Mouse (Mus musculus) ZHBTc4 (cell line): ENCODE measurements at regions not wholly inside any gene's neighbourhood (a gene's known extent, or its start where the extent isn't known, plus 50 kb on each side); places are given as distances from the start of the nearest gene placed in this dataset.

Experiments
- DNase-seq: peaks from one replicate; pipeline ENCODE4 v3.0.0-alpha.2; 2011; ENCODE audit warnings: low read depth, low spot score

GRCm38 (mm10) chr10:109607121-109607520 lies 596.3 kb upstream of the Syt1 start:
- DNase-seq, result peak; percentile 1

- DNase-seq, result no peak
These were observed 592.5 kb upstream of the Syt1 start for GRCm38 (mm10) chr10:109603241-109603640.

GRCm38 (mm10) chr10:109598604-109599003 lies 587.8 kb upstream of the Syt1 start:
- no peak for DNase-seq

- no peak for DNase-seq
These were observed 562.4 kb upstream of the Syt1 start for GRCm38 (mm10) chr10:109573200-109573599.

- no peak for DNase-seq
These were observed 559.0 kb upstream of the Syt1 start for GRCm38 (mm10) chr10:109569798-109570197.

GRCm38 (mm10) chr10:109566675-109567074 lies 555.9 kb upstream of the Syt1 start:
- no peak for DNase-seq

- no peak for DNase-seq
These were observed 550.9 kb upstream of the Syt1 start for GRCm38 (mm10) chr10:109561638-109562037.

GRCm38 (mm10) chr10:109561094-109561493 lies 550.3 kb upstream of the Syt1 start:
- DNase-seq, result peak; percentile 28

GRCm38 (mm10) chr10:109543301-109543700 lies 532.5 kb upstream of the Syt1 start:
- no peak for DNase-seq

GRCm38 (mm10) chr10:109540229-109540628 lies 529.4 kb upstream of the Syt1 start:
- no peak for DNase-seq

- no peak for DNase-seq
These were observed 517.3 kb upstream of the Syt1 start for GRCm38 (mm10) chr10:109528096-109528495.

GRCm38 (mm10) chr10:109521681-109522080 lies 510.9 kb upstream of the Syt1 start:
- DNase-seq, result peak; percentile 90

- no peak for DNase-seq
These were observed 506.9 kb upstream of the Syt1 start for GRCm38 (mm10) chr10:109517664-109518063.

GRCm38 (mm10) chr10:109515225-109515624 lies 504.4 kb upstream of the Syt1 start:
- no peak for DNase-seq

GRCm38 (mm10) chr10:109510917-109511715 lies 500.3 kb upstream of the Syt1 start:
- DNase-seq, result no peak

GRCm38 (mm10) chr10:109508553-109508952 lies 497.8 kb upstream of the Syt1 start:
- no peak for DNase-seq

GRCm38 (mm10) chr10:109507228-109507627 lies 496.4 kb upstream of the Syt1 start:
- DNase-seq, result no peak

GRCm38 (mm10) chr10:109504683-109505082 lies 493.9 kb upstream of the Syt1 start:
- peak; percentile 68 for DNase-seq

- DNase-seq, result no peak
These were observed 490.1 kb upstream of the Syt1 start for GRCm38 (mm10) chr10:109500861-109501260.

GRCm38 (mm10) chr10:109498301-109498700 lies 487.5 kb upstream of the Syt1 start:
- DNase-seq, result no peak

- DNase-seq, result peak; percentile 15
These were observed 485.4 kb upstream of the Syt1 start for GRCm38 (mm10) chr10:109496161-109496560.

- no peak for DNase-seq
These were observed 480.0 kb upstream of the Syt1 start for GRCm38 (mm10) chr10:109490765-109491164.

GRCm38 (mm10) chr10:109488000-109488399 lies 477.2 kb upstream of the Syt1 start:
- no peak for DNase-seq
